Mouse (Mus musculus) heart, postnatal 4 days (tissue): ENCODE data around the gene Tmem176b. TPM values are rescaled to one million over a fixed set of nuclear protein-coding genes. Genes with fewer than 3 reads are reported as not detected.
"Not testable (repeated sequence)": the region's sequence is repeated elsewhere in the genome, so short reads cannot be mapped to it uniquely, and the experiment has no call there.

Experiments
- DNase-seq: peaks from one replicate; pipeline ENCODE4 v3.0.0; 2021
- total RNA-seq, 2 experiments: library from RNA; stranded (reverse); gene quantifications; 2 replicates each; pipeline ENCODE4 v1.2.3; 2021

Gene Tmem176b
- total RNA-seq, 2 experiments from 2014 or later, result 90.2 to 95.6 TPM

- DNase-seq, result peak; percentile 53
Measured at GRCm38 (mm10) chr6:48842111-48842842, 981 bp upstream of the Tmem176b start.

- DNase-seq, result peak; percentile 67
Measured at GRCm38 (mm10) chr6:48840371-48840969, 826 bp downstream of the Tmem176b start, which contains the start of gene Tmem176a. Gene Tmem176a, plus strand, starts transcription at chr6:48840919.

GRCm38 (mm10) chr6:48838321-48839080 lies 2.8 kb downstream of the Tmem176b start:
- DNase-seq, result no peak

GRCm38 (mm10) chr6:48837516-48837915 lies 3.8 kb downstream of the Tmem176b start:
- no peak for DNase-seq

GRCm38 (mm10) chr6:48836146-48836545 lies 5.2 kb downstream of the Tmem176b start:
- no peak for DNase-seq

- no peak for DNase-seq
Measured at GRCm38 (mm10) chr6:48835241-48835640, 6.1 kb downstream of the Tmem176b start.

GRCm38 (mm10) chr6:48833515-48833914 lies 7.8 kb downstream of the Tmem176b start:
- no peak for DNase-seq

- DNase-seq, result no peak
Measured at GRCm38 (mm10) chr6:48832426-48832825, 8.9 kb downstream of the Tmem176b start.

GRCm38 (mm10) chr6:48831141-48831540 lies 10.2 kb downstream of the Tmem176b start:
- no peak for DNase-seq

- DNase-seq, result no peak
Measured at GRCm38 (mm10) chr6:48830241-48830640, 11.1 kb downstream of the Tmem176b start.

- no peak for DNase-seq
Measured at GRCm38 (mm10) chr6:48829651-48830050, 11.6 kb downstream of the Tmem176b start.

- no peak for DNase-seq
Measured at GRCm38 (mm10) chr6:48828976-48829375, 12.3 kb downstream of the Tmem176b start.

- no peak for DNase-seq
Measured at GRCm38 (mm10) chr6:48825016-48825415, 16.3 kb downstream of the Tmem176b start.

GRCm38 (mm10) chr6:48821991-48822785 lies 19.1 kb downstream of the Tmem176b start:
- not testable (repeated sequence) for DNase-seq

GRCm38 (mm10) chr6:48817815-48818214 lies 23.5 kb downstream of the Tmem176b start:
- DNase-seq, result peak; percentile 79

- no peak for DNase-seq
Measured at GRCm38 (mm10) chr6:48815013-48815412, 26.3 kb downstream of the Tmem176b start.

- DNase-seq, result no peak
Measured at GRCm38 (mm10) chr6:48809494-48810219, 31.6 kb downstream of the Tmem176b start.

GRCm38 (mm10) chr6:48806746-48807145 lies 34.5 kb downstream of the Tmem176b start:
- DNase-seq, result no peak

- no peak for DNase-seq
Measured at GRCm38 (mm10) chr6:48804346-48804745, 37.0 kb downstream of the Tmem176b start.

- no peak for DNase-seq
Measured at GRCm38 (mm10) chr6:48803406-48804051, 37.8 kb downstream of the Tmem176b start.

- DNase-seq, result no peak
Measured at GRCm38 (mm10) chr6:48801897-48802296, 39.4 kb downstream of the Tmem176b start.
